Mouse (Mus musculus) heart, embryonic 14.5 days (tissue): ENCODE measurements around the gene Natd1. TPM values are rescaled to one million over a fixed set of nuclear protein-coding genes. Genes with fewer than 3 reads are reported as not detected.

Experiments
- ATAC-seq: fragments of 200-750 bp; cut with Nextera tagmentation; 2 replicates; pipeline ENCODE4 v1.8.0; 2017; ENCODE audit warnings: low read depth, moderate TSS enrichment; ENCODE audit not compliant: insufficient number of reproducible peaks, insufficient read depth, low FRiP score
- H3K27ac ChIP-seq, 2 experiments: fragments of 200-500 bp in 1 of 2; fragments of 300-500 bp in 1 of 2; sonication (generic) in 1 of 2; replicated peaks in 1 of 2; 2 replicates each; pipeline ENCODE4 v1.5.1; 2012 to 2014; ENCODE audit warnings: low read depth in 2 of 2, low read length in 2 of 2, control low read depth in 1 of 2, mild to moderate bottlenecking in 1 of 2, mixed read lengths in 1 of 2; ENCODE audit not compliant: control insufficient read depth in 1 of 2, insufficient read depth in 1 of 2
- H3K27me3 ChIP-seq: fragments of 300-500 bp; sonication (generic); 2 replicates; pipeline ENCODE4 v1.6.1; 2014; ENCODE audit warnings: mild to moderate bottlenecking, low read length, control low read depth; ENCODE audit not compliant: control insufficient read depth, insufficient read depth
- H3K36me3 ChIP-seq: fragments of 300-500 bp; sonication (generic); 2 replicates; pipeline ENCODE4 v1.6.1; 2014; ENCODE audit warnings: mild to moderate bottlenecking, control low read depth, low read length, mixed read lengths; ENCODE audit not compliant: control insufficient read depth, insufficient read depth
- H3K4me1 ChIP-seq, 2 experiments: fragments of 200-500 bp in 1 of 2; fragments of 300-500 bp in 1 of 2; sonication (generic) in 1 of 2; 2 replicates each; pipeline ENCODE4 v1.6.1; 2012 to 2014; ENCODE audit warnings: low read length in 2 of 2, control low read depth in 1 of 2, mixed read lengths in 1 of 2; ENCODE audit not compliant: control insufficient read depth in 2 of 2, insufficient read depth in 2 of 2
- H3K4me2 ChIP-seq: fragments of 300-500 bp; sonication (generic); 2 replicates; pipeline ENCODE4 v1.6.1; 2014; ENCODE audit warnings: mild to moderate bottlenecking, low read length
- H3K4me3 ChIP-seq, 2 experiments: fragments of 200-500 bp in 1 of 2; fragments of 300-500 bp in 1 of 2; sonication (generic) in 1 of 2; 2 replicates each; pipeline ENCODE4 v1.5.1; 2012 to 2014; ENCODE audit warnings: low read length in 2 of 2, mild to moderate bottlenecking in 2 of 2, control low read depth in 1 of 2, low read depth in 1 of 2, moderate library complexity in 1 of 2; ENCODE audit not compliant: control insufficient read depth in 1 of 2, insufficient read depth in 1 of 2
- H3K9ac ChIP-seq: fragments of 300-500 bp; sonication (generic); 2 replicates; pipeline ENCODE4 v1.6.1; 2014; ENCODE audit warnings: mild to moderate bottlenecking, low read length
- H3K9me3 ChIP-seq: fragments of 300-500 bp; sonication (generic); 2 replicates; pipeline ENCODE4 v1.6.1; 2016; ENCODE audit warnings: low read length, control low read depth; ENCODE audit not compliant: control insufficient read depth
- WGBS: fragments of 180-500 bp; shearing (Covaris S2); extraction: QIAGEN DNeasy Blood & Tissue Kit; methylation state at CpG from one replicate; pipeline ENCODE4 v1.1.7; 2014; 5-methylcytosine and 5-hydroxymethylcytosine counted together
- polyA plus RNA-seq: library from polyadenylated mRNA; unstranded; fragments of >200 nt; fragmentation: Nextera tagmentation; extraction: Ambion mirVana; gene quantifications from 2 replicates; pipeline ENCODE4 v1.2.1, GENCODE M21; 2014

Gene Natd1
- polyA plus RNA-seq, 1 experiment from 2014 or later: 20.4 TPM

DNA sequence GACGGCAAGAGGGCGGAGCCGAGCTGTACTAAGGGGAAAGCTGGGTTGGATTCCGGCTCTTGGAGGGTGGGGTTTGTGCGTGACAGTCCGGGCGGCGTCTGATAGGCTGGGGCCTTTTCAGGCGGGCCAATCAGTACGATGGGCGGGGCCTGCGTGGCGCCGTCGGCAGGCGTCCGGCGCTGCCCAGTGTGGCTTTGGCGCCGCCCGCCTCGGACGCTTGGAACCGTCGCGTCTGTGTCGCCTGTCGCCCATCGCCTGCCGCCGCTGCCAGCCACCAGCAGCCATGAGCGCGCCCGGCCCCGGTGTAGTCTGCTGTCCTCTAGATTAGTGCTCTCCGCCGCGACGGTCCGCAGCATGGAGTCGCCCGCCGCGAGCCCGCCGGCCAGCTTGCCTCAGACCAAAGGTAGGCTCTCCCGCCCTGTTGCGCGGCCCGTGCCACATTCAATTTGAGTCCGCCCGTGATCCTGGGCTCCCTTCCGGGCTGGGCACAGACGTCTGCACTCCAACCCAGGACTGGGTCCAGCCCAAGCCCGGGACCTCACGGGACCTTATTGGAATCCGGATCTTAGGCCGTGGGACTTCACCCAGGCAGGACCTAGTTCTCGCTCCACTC is 17.4 kb upstream of the Natd1 start, which contains the start of gene Map2k3:
Gene Map2k3, plus strand, starts transcription at position 165 of the 613 bp plus-strand sequence.
- H3K36me3 ChIP-seq: no peaks in the 10 kb centered on the region
- H3K9ac ChIP-seq: peak within 1 kb of the TSS; percentile 95
- no peaks in the 10 kb centered on the region for H3K9me3 ChIP-seq
- peak within 1 kb of the TSS; percentile 85 to 93 for H3K4me3 ChIP-seq
- H3K27me3 ChIP-seq: no peaks in the 10 kb centered on the region
- peak; percentile 93 for ATAC-seq
- peaks cover 42 to 56% of the 10 kb centered on the region in 2 experiments for H3K4me1 ChIP-seq
- peak within 1 kb of the TSS; percentile 55 to 86 for H3K27ac ChIP-seq
- peak within 1 kb of the TSS; percentile 87 for H3K4me2 ChIP-seq
- WGBS: under 1% methylated on average over 55 of the region's 59 CpGs

- peak overlapping the region; percentile 87 for H3K4me2 ChIP-seq
- H3K4me1 ChIP-seq: peaks cover 38 to 53% of the 10 kb centered on the region in 2 experiments
- 3% methylated on average over 30 of the region's 30 CpGs for WGBS
- H3K9me3 ChIP-seq: no peaks in the 10 kb centered on the region
- no peaks in the 10 kb centered on the region for H3K27me3 ChIP-seq
- H3K4me3 ChIP-seq: peak overlapping the region; percentile 60 to 93
- H3K27ac ChIP-seq: peak overlapping the region in 1 of 2 experiments; percentile 26; a peak in 1 of 4 replicates
- no peaks in the 10 kb centered on the region for H3K36me3 ChIP-seq
- ATAC-seq: no peak; the same call in 1 of the 2 replicates
- H3K9ac ChIP-seq: peak overlapping the region; percentile 95
Observed at GRCm38 (mm10) chr11:60931282-60931868, 16.8 kb upstream of the Natd1 start.

DNA sequence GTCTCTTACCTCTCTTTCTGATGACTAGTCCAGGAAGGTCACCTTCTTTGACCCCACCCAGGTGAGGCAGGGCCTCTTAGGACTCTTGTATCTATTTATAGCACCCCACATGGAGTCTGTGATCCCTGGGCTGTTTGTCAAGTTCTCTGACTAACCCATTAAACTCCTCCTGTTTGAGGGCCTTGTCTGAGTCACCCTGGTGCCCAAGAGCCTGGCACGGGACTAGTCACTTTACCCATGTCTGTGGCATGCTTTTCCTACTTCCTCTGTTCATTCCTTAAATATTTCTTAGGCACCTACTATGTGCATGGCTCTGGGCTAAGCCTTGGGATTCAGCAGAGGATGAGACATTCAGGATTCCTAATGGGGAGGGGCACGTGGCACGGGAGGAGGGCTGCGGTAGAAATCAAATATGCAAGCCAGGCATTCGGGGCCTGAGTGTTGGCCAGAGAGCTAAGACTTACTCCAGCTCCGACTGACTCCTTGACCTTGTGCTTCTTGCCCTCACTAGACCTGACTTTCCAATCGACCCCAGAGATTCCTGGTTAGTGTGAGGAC is 16.3 kb upstream of the Natd1 start:
- H3K27me3 ChIP-seq: no peaks in the 10 kb centered on the region
- H3K9ac ChIP-seq: peak overlapping the region; percentile 95
- H3K27ac ChIP-seq: peak overlapping the region in 1 of 2 experiments; percentile 26; a peak in 1 of 4 replicates
- H3K4me3 ChIP-seq: peak overlapping the region; percentile 60 to 93
- H3K4me2 ChIP-seq: peak overlapping the region; percentile 87
- 14% methylated on average over 7 of the region's 7 CpGs for WGBS
- H3K4me1 ChIP-seq: peaks cover 38 to 49% of the 10 kb centered on the region in 2 experiments
- ATAC-seq: no peak
- no peaks in the 10 kb centered on the region for H3K36me3 ChIP-seq
- H3K9me3 ChIP-seq: no peaks in the 10 kb centered on the region

DNA sequence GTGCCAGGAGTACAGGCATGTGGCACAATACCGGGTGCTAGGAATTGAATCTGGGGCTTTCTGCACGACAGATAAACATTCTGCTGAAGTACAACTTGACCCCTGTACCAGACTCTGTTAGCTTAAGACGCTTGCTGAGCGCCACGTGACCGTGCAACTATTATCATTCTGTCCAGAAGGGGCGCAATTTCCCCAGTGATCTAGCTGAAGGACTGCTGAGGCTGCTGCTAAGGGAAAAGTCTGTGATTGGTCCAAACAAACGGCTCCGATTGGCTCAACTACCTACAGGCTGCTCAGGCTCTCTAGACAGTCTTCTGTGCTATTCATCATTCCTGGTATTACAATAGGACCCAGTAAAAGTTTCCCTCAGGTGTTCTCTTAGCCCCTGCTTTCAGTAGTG is 12.7 kb upstream of the Natd1 start:
- Histone ChIP-seq H3K27me3 (no peaks in the 10 kb centered on the region), H3K4me2 (peak overlapping the region; percentile 44), H3K36me3 (no peaks in the 10 kb centered on the region), H3K4me1 (peaks cover 16 to 19% of the 10 kb centered on the region in 2 experiments), H3K4me3 (0 out of 4 replicates have a peak overlapping the region, but pooled peaks of 1 of the 2 experiments have one; percentile 1), H3K9ac (peak overlapping the region; percentile 42; the same call in 1 of the 2 replicates), H3K9me3 (no peaks in the 10 kb centered on the region), H3K27ac (0 out of 4 replicates have a peak overlapping the region, but pooled peaks have one; percentile 27 to 37)
- peak; percentile 62 for ATAC-seq
- WGBS: under 1% methylated on average over 9 of the region's 9 CpGs

- H3K4me1 ChIP-seq: peaks cover 6 to 8% of the 10 kb centered on the region in 2 experiments; a peak in 3 of 4 replicates
- WGBS: 81% methylated on average over 1 of the region's 1 CpGs
- H3K9me3 ChIP-seq: no peaks in the 10 kb centered on the region
- H3K4me3 ChIP-seq: no peak overlapping the region
- no peak overlapping the region for H3K9ac ChIP-seq
- H3K27me3 ChIP-seq: no peaks in the 10 kb centered on the region
- no peak overlapping the region for H3K4me2 ChIP-seq
- no peak overlapping the region for H3K27ac ChIP-seq
- peaks cover 10% of the 10 kb centered on the region for H3K36me3 ChIP-seq
- no peak for ATAC-seq
Observed at GRCm38 (mm10) chr11:60924981-60925380, 10.4 kb upstream of the Natd1 start.

DNA sequence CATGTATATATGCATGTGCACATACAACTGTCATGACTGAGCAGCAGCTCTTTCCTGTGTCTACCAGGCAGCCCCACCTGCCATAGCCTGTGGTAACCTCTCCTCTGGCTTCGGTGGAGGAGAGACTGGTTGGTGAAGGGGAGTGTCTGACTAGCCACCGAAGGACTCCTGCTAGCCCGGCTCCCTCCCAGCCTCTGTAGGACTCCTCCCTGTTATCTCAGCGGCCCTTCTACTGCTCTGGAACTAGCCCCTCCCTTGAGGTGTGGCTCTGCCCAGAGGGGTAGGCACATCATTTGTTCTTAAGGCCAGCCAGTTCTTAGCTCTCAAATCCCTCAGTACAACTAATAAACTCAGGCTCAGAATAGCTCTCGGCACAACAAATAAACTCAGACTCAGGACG is 9.9 kb upstream of the Natd1 start:
- no peak overlapping the region for H3K4me3 ChIP-seq

GRCm38 (mm10) chr11:60922964-60923363 is 8.4 kb upstream of the Natd1 start:
- Histone ChIP-seq H3K9ac (no peak overlapping the region), H3K36me3 (peaks cover 10% of the 10 kb centered on the region), H3K4me3 (no peak overlapping the region), H3K9me3 (no peaks in the 10 kb centered on the region), H3K27me3 (no peaks in the 10 kb centered on the region), H3K4me2 (no peak overlapping the region), H3K27ac (no peak overlapping the region), H3K4me1 (peaks cover 6 to 8% of the 10 kb centered on the region in 2 experiments; a peak in 3 of 4 replicates)
- WGBS: 80% methylated on average over 5 of the region's 5 CpGs
- ATAC-seq: no peak

More for the DNA sequence above, 9.9 kb upstream of the Natd1 start:
- H3K36me3 ChIP-seq: peaks cover 10% of the 10 kb centered on the region
- H3K4me1 ChIP-seq: peaks cover 6 to 8% of the 10 kb centered on the region in 2 experiments; a peak in 3 of 4 replicates
- no peaks in the 10 kb centered on the region for H3K9me3 ChIP-seq
- no peak overlapping the region for H3K27ac ChIP-seq
- no peak overlapping the region for H3K9ac ChIP-seq
- 38% methylated on average over 6 of the region's 6 CpGs for WGBS
- ATAC-seq: no peak
- no peak overlapping the region for H3K4me2 ChIP-seq
- no peaks in the 10 kb centered on the region for H3K27me3 ChIP-seq
